Mouse (Mus musculus) ES-Bruce4 (cell line): ENCODE results near the gene Nkiras2.

ENCODE experiments used
- CTCF ChIP-seq: IDR thresholded peaks from one replicate; pipeline ENCODE4 v1.8.1; 2011; ENCODE audit warnings: low read depth, low read length
- EP300 ChIP-seq: IDR thresholded peaks from 2 replicates; pipeline ENCODE4 v1.6.1; 2011; ENCODE audit warnings: low read depth, low read length; ENCODE audit not compliant: insufficient read depth

DNA sequence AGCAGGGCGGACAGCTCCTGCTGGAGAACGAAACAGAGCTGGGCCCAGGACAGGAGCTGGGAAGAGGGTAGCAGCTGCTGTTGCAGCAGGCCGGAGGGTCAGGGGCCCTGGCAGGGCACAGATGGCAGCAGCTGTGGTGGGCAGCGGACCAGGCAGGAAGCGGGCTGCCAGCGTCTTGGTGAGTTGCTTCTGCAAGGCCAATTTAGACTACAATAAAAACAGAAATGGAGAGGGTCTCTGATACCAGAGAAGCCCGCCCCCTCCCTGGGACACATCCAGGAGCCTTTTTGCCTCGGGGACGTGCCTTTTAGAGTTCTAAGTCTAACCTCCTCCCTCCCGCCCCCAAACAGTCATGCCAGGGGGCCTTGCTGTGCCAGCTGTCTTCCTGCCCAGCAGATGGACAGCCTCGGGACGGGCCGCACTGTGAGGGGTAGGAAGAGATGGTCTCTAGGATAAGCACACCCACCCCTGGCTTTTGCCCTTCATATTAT lies 9.9 kb downstream of the Nkiras2 start:
- TF ChIP-seq EP300 = no peak
- no peak for TF ChIP-seq CTCF
